Mouse (Mus musculus): ENCODE measurements around the gene Pnrc1. TPM values are rescaled to one million over a fixed set of nuclear protein-coding genes. Genes with fewer than 3 reads are reported as not detected.

The Pnrc1 gene
- polyA plus RNA-seq, 1 experiment from 2014 or later, result 46.1 TPM

Other genes with a start within 250 kb of the Pnrc1 start
- gene Gabrr2, start 227.2 kb downstream of the Pnrc1 start, polyA plus RNA-seq (2015; fragmentation: Nextera tagmentation; extraction: Ambion mirVana), result 0.41 and 0.73 TPM in 2 replicates
- 0.27 and 0.28 TPM in 2 replicates for gene Gabrr1, start 157.6 kb downstream of the Pnrc1 start, polyA plus RNA-seq (2015; fragmentation: Nextera tagmentation; extraction: Ambion mirVana)
- 2.2 and 2.5 TPM in 2 replicates for gene Pm20d2, start 100.4 kb downstream of the Pnrc1 start, polyA plus RNA-seq (2015; fragmentation: Nextera tagmentation; extraction: Ambion mirVana)
- gene Srsf12, start 81.2 kb downstream of the Pnrc1 start, polyA plus RNA-seq (2015; fragmentation: Nextera tagmentation; extraction: Ambion mirVana), result 70.5 and 74.9 TPM in 2 replicates
- 20.0 and 21.2 TPM in 2 replicates for gene Rngtt, start 20.1 kb upstream of the Pnrc1 start, polyA plus RNA-seq (2015; fragmentation: Nextera tagmentation; extraction: Ambion mirVana)